Mouse (Mus musculus) myocyte (in vitro differentiated cells): ENCODE data around the gene Psors1c2. TPM values are rescaled to one million over a fixed set of nuclear protein-coding genes. Genes with fewer than 3 reads are reported as not detected.

ENCODE experiments used
- H3K27me3 ChIP-seq: one replicate; pipeline ENCODE4 v1.6.1; 2011; ENCODE audit not compliant: control insufficient read depth, insufficient read depth, insufficient read length
- H3K36me3 ChIP-seq: one replicate; pipeline ENCODE4 v1.6.1; 2011; ENCODE audit not compliant: control insufficient read depth, insufficient read depth
- H3K4me2 ChIP-seq: one replicate; pipeline ENCODE4 v1.6.1; 2011; ENCODE audit warnings: low read depth, control low read depth
- H3K4me3 ChIP-seq: one replicate; pipeline ENCODE4 v1.5.1; 2011; ENCODE audit warnings: mild to moderate bottlenecking, control low read depth, moderate library complexity
- H3K79me2 ChIP-seq: one replicate; pipeline ENCODE4 v1.6.1; 2011; ENCODE audit not compliant: control insufficient read depth, insufficient read depth
- H3ac ChIP-seq: one replicate; pipeline ENCODE4 v1.6.1; 2011; ENCODE audit not compliant: control insufficient read depth, insufficient read length
- CEBPB ChIP-seq: IDR thresholded peaks from 2 replicates; pipeline ENCODE4 v1.6.1; 2011; ENCODE audit warnings: mild to moderate bottlenecking, moderate library complexity; ENCODE audit not compliant: poor library complexity, insufficient read depth, severe bottlenecking
- E2F4 ChIP-seq: IDR thresholded peaks from one replicate; pipeline ENCODE4 v1.6.1; 2011; ENCODE audit warnings: mild to moderate bottlenecking, control low read depth, moderate library complexity; ENCODE audit not compliant: insufficient read depth
- MAX ChIP-seq: IDR thresholded peaks from one replicate; pipeline ENCODE4 v1.6.1; 2011; ENCODE audit warnings: low read depth, mild to moderate bottlenecking, control low read depth
- MYOD1 ChIP-seq, 3 experiments: IDR thresholded peaks; one replicate each; pipeline ENCODE4 v1.6.1; 2011; ENCODE audit warnings: control low read depth in 2 of 3, low read depth in 2 of 3, mild to moderate bottlenecking in 2 of 3, moderate library complexity in 1 of 3; ENCODE audit not compliant: insufficient read length in 2 of 3, control insufficient read depth in 1 of 3
- MYOG ChIP-seq, 3 experiments: IDR thresholded peaks; one replicate each; pipeline ENCODE4 v1.6.1; 2011; ENCODE audit warnings: control low read depth in 2 of 3, low read depth in 2 of 3, mild to moderate bottlenecking in 2 of 3; ENCODE audit not compliant: insufficient read length in 2 of 3, control insufficient read depth in 1 of 3, insufficient read depth in 1 of 3
- POLR2A ChIP-seq: IDR thresholded peaks from one replicate; pipeline ENCODE4 v1.6.1; 2011; ENCODE audit warnings: low read depth, mild to moderate bottlenecking, control low read depth, moderate library complexity; ENCODE audit not compliant: insufficient read length
- POLR2AphosphoS2 ChIP-seq: IDR thresholded peaks from one replicate; pipeline ENCODE4 v1.6.1; 2011; ENCODE audit warnings: low read depth, control low read depth; ENCODE audit not compliant: insufficient read length
- REST ChIP-seq: IDR thresholded peaks from one replicate; pipeline ENCODE4 v1.6.1; 2011; ENCODE audit warnings: mild to moderate bottlenecking, control low read depth, moderate library complexity; ENCODE audit not compliant: insufficient read depth, insufficient read length
- SRF ChIP-seq: IDR thresholded peaks from one replicate; pipeline ENCODE4 v1.6.1; 2011; ENCODE audit warnings: low read depth; ENCODE audit not compliant: control insufficient read depth, insufficient read length
- TCF12 ChIP-seq: IDR thresholded peaks from one replicate; pipeline ENCODE4 v1.6.1; 2011; ENCODE audit warnings: mild to moderate bottlenecking, control low read depth; ENCODE audit not compliant: poor library complexity, insufficient read depth, severe bottlenecking
- TCF3 ChIP-seq: IDR thresholded peaks from one replicate; pipeline ENCODE4 v1.6.1; 2011; ENCODE audit warnings: low read depth, control low read depth; ENCODE audit not compliant: insufficient read length
- USF1 ChIP-seq: IDR thresholded peaks from one replicate; pipeline ENCODE4 v1.6.1; 2011; ENCODE audit warnings: low read depth, mild to moderate bottlenecking, control low read depth, moderate library complexity
- polyA plus RNA-seq: library from polyadenylated mRNA; unstranded; fragments of >200 nt; fragmentation: generic; extraction: Trizol; gene quantifications from one replicate; pipeline ENCODE4 v1.2.1, GENCODE M21; 2012; ENCODE audit warnings: missing spikeins

The Psors1c2 gene
- polyA plus RNA-seq, 1 experiment = 0.07 TPM

DNA sequence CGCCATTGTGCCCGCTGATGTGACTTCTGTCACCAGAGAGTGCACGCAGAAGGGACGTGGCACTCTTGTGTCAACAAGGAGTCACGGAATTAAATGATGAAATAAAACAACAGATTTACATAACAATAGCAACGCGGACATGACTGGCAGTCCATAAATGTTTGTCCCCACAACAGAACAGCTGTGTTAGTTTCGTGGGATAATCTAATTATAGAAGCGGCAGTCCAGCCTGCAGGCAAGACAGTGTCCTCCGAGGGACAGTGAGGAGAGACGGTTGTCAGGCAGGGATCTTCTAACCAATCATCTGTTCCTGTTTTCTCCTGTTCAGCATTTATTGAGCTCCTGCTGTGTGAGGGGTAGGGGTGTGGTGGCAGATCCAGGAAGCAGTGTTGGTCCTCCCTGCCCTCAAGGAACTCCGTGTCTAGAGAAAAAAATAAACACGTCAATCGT, 10.4 kb downstream of the Psors1c2 start:
- TF ChIP-seq MYOD1 (IDR thresholded peaks at IDR 0.05; ENCODE audit: control insufficient read depth in 1 of 3, insufficient read length in 2 of 3, low read depth in 2 of 3) (peak in 1 of 3 experiments; percentile 82), MAX (no peak), POLR2A (peak; percentile 14), MYOG (IDR thresholded peaks at IDR 0.05; ENCODE audit: control insufficient read depth in 1 of 3, insufficient read depth in 1 of 3, insufficient read length in 2 of 3, low read depth in 2 of 3) (peak in 2 of 3 experiments; percentile 48 to 77), REST (no peak), CEBPB (peak; percentile 72; the same call in 1 of the 2 replicates), TCF12 (peak; percentile 35)
- Histone ChIP-seq H3K4me3 (no peak overlapping the region), H3K4me2 (peak overlapping the region; percentile 66), H3ac (no peak overlapping the region), H3K79me2 (no peaks in the 10 kb centered on the region), H3K27me3 (no peaks in the 10 kb centered on the region), H3K36me3 (no peaks in the 10 kb centered on the region)

DNA sequence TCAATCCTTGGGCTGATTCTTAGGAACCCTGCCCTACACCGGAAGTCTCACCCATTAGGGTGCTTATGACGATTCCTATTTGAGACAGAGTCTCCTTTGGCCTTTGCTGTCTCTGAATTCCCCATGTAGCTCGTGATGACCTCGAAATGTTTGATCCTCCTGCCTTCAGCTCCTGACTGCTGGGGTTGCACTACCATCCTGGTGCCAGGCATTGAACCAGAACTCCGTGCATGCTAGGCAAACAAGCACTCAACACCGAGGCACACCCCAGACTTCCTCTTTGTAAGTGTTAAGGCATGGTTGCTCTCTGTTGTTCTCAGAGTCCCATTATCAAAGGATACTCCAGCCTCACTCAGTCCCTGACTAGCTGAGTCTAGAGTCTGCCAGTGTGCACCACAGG, 11.0 kb downstream of the Psors1c2 start:
- TF ChIP-seq TCF12 (no peak), USF1 (no peak), REST (no peak), MYOD1 (IDR thresholded peaks at IDR 0.05; ENCODE audit: control insufficient read depth in 1 of 3, insufficient read length in 2 of 3, low read depth in 2 of 3) (no peak), POLR2A (no peak), MYOG (IDR thresholded peaks at IDR 0.05; ENCODE audit: control insufficient read depth in 1 of 3, insufficient read depth in 1 of 3, insufficient read length in 2 of 3, low read depth in 2 of 3) (no peak), SRF (no peak), TCF3 (no peak), POLR2AphosphoS2 (no peak), CEBPB (no peak)
- Histone ChIP-seq H3ac (no peak overlapping the region), H3K79me2 (no peaks in the 10 kb centered on the region), H3K27me3 (no peaks in the 10 kb centered on the region), H3K36me3 (no peaks in the 10 kb centered on the region), H3K4me2 (peak overlapping the region; percentile 66), H3K4me3 (no peak overlapping the region)

DNA sequence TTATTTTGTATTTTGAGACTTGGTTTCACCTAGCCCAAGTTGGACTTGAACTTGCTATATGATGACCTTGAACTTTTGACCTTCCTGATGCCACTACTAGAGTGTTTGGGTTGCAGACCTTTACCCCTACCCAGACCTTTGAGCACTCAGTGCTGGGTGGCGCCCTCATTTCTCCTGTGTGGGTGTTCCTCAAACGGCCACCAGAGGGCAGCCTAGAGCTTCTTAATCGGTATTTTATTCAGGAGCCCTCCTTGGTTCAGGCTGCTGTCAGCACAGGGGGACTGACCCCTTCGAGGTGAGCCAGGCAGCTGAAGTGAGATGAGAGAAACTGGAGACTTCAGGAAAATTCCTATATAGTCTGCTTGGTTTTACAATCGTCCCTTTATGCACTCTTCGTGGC, 11.7 kb downstream of the Psors1c2 start:
- Histone ChIP-seq H3K4me2 (no peak overlapping the region), H3ac (no peak overlapping the region), H3K36me3 (no peaks in the 10 kb centered on the region), H3K79me2 (no peaks in the 10 kb centered on the region), H3K4me3 (no peak overlapping the region), H3K27me3 (no peaks in the 10 kb centered on the region)
- TF ChIP-seq MYOD1 (IDR thresholded peaks at IDR 0.05; ENCODE audit: control insufficient read depth in 1 of 3, insufficient read length in 2 of 3, low read depth in 2 of 3) = no peak
- TF ChIP-seq POLR2A = no peak

- Histone ChIP-seq H3ac (no peak overlapping the region), H3K27me3 (no peaks in the 10 kb centered on the region), H3K4me3 (no peak overlapping the region), H3K36me3 (no peaks in the 10 kb centered on the region), H3K79me2 (no peaks in the 10 kb centered on the region), H3K4me2 (no peak overlapping the region)
- TF ChIP-seq MAX (no peak), POLR2A (no peak), MYOD1 (IDR thresholded peaks at IDR 0.05; ENCODE audit: control insufficient read depth in 1 of 3, insufficient read length in 2 of 3, low read depth in 2 of 3) (no peak), POLR2AphosphoS2 (no peak), REST (no peak), CEBPB (no peak), TCF12 (no peak), USF1 (no peak), MYOG (IDR thresholded peaks at IDR 0.05; ENCODE audit: control insufficient read depth in 1 of 3, insufficient read depth in 1 of 3, insufficient read length in 2 of 3, low read depth in 2 of 3) (no peak)
These were observed 14.5 kb downstream of the Psors1c2 start for GRCm38 (mm10) chr17:35547465-35547864.

DNA sequence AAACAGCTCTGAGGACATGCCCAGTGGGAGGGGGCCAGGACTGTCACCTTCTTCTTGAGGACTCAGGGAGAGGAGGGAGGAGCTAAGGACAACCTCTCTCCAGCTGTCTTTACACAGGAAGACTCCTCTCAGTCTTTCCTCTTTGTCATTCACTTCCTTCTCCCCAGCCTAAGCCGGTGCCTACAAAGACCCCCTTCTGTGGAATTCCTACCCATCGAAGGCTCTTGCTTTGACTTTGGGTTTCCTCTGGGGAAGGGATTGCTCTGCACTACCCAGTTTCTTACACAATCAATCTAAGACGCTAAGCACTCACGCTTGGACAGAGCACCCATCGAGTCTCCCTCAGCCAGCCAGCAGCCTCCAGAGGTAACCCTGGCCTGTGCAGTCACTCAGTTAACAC, 15.6 kb downstream of the Psors1c2 start:
- Histone ChIP-seq H3K27me3 (no peaks in the 10 kb centered on the region), H3K36me3 (no peaks in the 10 kb centered on the region), H3K4me2 (peak overlapping the region; percentile 65), H3K79me2 (no peaks in the 10 kb centered on the region), H3K4me3 (no peak overlapping the region), H3ac (no peak overlapping the region)
- no peak for TF ChIP-seq REST

- Histone ChIP-seq H3K36me3 (no peaks in the 10 kb centered on the region), H3K4me2 (peak overlapping the region; percentile 65), H3K4me3 (no peak overlapping the region), H3K27me3 (no peaks in the 10 kb centered on the region), H3K79me2 (no peaks in the 10 kb centered on the region), H3ac (no peak overlapping the region)
- TF ChIP-seq MAX = no peak
- TF ChIP-seq MYOG (IDR thresholded peaks at IDR 0.05; ENCODE audit: control insufficient read depth in 1 of 3, insufficient read depth in 1 of 3, insufficient read length in 2 of 3, low read depth in 2 of 3) = peak in 1 of 3 experiments; percentile 50
- TF ChIP-seq TCF12 = no peak
- no peak for TF ChIP-seq REST
- TF ChIP-seq POLR2A = peak; percentile 29
- TF ChIP-seq POLR2AphosphoS2 = no peak
- TF ChIP-seq TCF3 = no peak
- TF ChIP-seq CEBPB = no peak
- peak in 1 of 3 experiments; percentile 47 for TF ChIP-seq MYOD1 (IDR thresholded peaks at IDR 0.05; ENCODE audit: control insufficient read depth in 1 of 3, insufficient read length in 2 of 3, low read depth in 2 of 3)
- no peak for TF ChIP-seq E2F4
- TF ChIP-seq SRF = no peak
- TF ChIP-seq USF1 = no peak
These were observed 16.6 kb downstream of the Psors1c2 start for GRCm38 (mm10) chr17:35549437-35550142.
